Mouse (Mus musculus): Measurements from ENCODE around the gene Nmb. TPM values are rescaled to one million over a fixed set of nuclear protein-coding genes. Genes with fewer than 3 reads are reported as not detected.
"Not testable (repeated sequence)": the region's sequence is repeated elsewhere in the genome, so short reads cannot be mapped to it uniquely, and the experiment has no call there.

Gene Nmb
- polyA plus RNA-seq (2015; fragmentation: Nextera tagmentation; extraction: Ambion mirVana): 8.4 and 9.0 TPM in 2 replicates

- Histone ChIP-seq H3K4me3 (replicated peaks) (peak within 1 kb of the TSS; percentile 48), H3K4me2 (replicated peaks) (peak within 1 kb of the TSS; percentile 89), H3K9ac (peak within 1 kb of the TSS; percentile 33), H3K36me3 (peaks cover 13% of the 10 kb centered on the region; the same call in 1 of the 2 replicates), H3K9me3 (replicated peaks) (no peaks in the 10 kb centered on the region), H3K27me3 (no peaks in the 10 kb centered on the region), H3K4me1 (peaks cover 29% of the 10 kb centered on the region), H3K27ac (replicated peaks) (no peak within 1 kb of the TSS)
- ATAC-seq (ENCODE audit: insufficient number of reproducible peaks, low FRiP score, low TSS enrichment, low read depth): peak; percentile 31; the same call in 1 of the 2 replicates
- WGBS: 3% methylated on average over 19 of the region's 19 CpGs
Measured at GRCm38 (mm10) chr7:80904921-80905515, at the start of gene Nmb. Gene Nmb, minus strand, starts transcription at chr7:80905076.

GRCm38 (mm10) chr7:80954251-80954650, 49.4 kb upstream of the Nmb start:
- Histone ChIP-seq H3K27ac (replicated peaks) (no peak overlapping the region), H3K4me1 (no peaks in the 10 kb centered on the region), H3K9me3 (replicated peaks) (no peaks in the 10 kb centered on the region), H3K9ac (no peak overlapping the region), H3K27me3 (no peaks in the 10 kb centered on the region), H3K4me3 (replicated peaks) (no peak overlapping the region), H3K36me3 (no peaks in the 10 kb centered on the region), H3K4me2 (replicated peaks) (no peak overlapping the region)
- 84% methylated on average over 2 of the region's 2 CpGs for WGBS
- ATAC-seq (ENCODE audit: insufficient number of reproducible peaks, low FRiP score, low TSS enrichment, low read depth): no peak

DNA sequence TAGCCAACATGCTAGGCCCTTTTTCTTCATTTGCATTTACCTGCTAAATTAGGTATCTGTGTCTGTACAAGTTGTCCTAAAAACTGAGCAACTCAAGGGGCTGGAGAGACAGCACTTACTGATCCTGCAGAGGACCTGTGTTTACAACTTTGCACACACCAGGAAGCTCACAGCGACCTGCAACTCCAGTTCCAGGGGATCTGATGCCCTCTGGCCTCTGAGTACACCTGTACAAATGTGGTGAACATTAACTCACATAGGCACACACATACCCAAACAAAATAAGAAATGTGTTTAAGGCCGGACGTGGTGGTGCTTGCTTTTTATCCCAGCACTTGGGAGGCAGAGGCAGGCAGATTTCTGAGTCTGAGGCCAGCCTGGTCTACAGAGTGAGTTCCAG, 47.3 kb upstream of the Nmb start:
- Histone ChIP-seq H3K4me1 (no peaks in the 10 kb centered on the region), H3K27me3 (no peaks in the 10 kb centered on the region), H3K27ac (replicated peaks) (no peak overlapping the region), H3K9me3 (replicated peaks) (no peaks in the 10 kb centered on the region), H3K4me2 (replicated peaks) (no peak overlapping the region), H3K4me3 (replicated peaks) (no peak overlapping the region), H3K36me3 (no peaks in the 10 kb centered on the region), H3K9ac (no peak overlapping the region)
- no peak for ATAC-seq (ENCODE audit: insufficient number of reproducible peaks, low FRiP score, low TSS enrichment, low read depth)
- WGBS: 68% methylated on average over 3 of the region's 3 CpGs

- ATAC-seq (ENCODE audit: insufficient number of reproducible peaks, low FRiP score, low TSS enrichment, low read depth): no peak
- Histone ChIP-seq H3K4me1 (peaks cover 3% of the 10 kb centered on the region), H3K9me3 (replicated peaks) (no peaks in the 10 kb centered on the region), H3K9ac (no peak overlapping the region), H3K36me3 (no peaks in the 10 kb centered on the region), H3K4me2 (replicated peaks) (no peak overlapping the region), H3K27ac (replicated peaks) (no peak overlapping the region), H3K27me3 (no peaks in the 10 kb centered on the region), H3K4me3 (replicated peaks) (no peak overlapping the region)
- 88% methylated on average over 4 of the region's 4 CpGs for WGBS
Measured at GRCm38 (mm10) chr7:80951461-80951860, 46.6 kb upstream of the Nmb start.

DNA sequence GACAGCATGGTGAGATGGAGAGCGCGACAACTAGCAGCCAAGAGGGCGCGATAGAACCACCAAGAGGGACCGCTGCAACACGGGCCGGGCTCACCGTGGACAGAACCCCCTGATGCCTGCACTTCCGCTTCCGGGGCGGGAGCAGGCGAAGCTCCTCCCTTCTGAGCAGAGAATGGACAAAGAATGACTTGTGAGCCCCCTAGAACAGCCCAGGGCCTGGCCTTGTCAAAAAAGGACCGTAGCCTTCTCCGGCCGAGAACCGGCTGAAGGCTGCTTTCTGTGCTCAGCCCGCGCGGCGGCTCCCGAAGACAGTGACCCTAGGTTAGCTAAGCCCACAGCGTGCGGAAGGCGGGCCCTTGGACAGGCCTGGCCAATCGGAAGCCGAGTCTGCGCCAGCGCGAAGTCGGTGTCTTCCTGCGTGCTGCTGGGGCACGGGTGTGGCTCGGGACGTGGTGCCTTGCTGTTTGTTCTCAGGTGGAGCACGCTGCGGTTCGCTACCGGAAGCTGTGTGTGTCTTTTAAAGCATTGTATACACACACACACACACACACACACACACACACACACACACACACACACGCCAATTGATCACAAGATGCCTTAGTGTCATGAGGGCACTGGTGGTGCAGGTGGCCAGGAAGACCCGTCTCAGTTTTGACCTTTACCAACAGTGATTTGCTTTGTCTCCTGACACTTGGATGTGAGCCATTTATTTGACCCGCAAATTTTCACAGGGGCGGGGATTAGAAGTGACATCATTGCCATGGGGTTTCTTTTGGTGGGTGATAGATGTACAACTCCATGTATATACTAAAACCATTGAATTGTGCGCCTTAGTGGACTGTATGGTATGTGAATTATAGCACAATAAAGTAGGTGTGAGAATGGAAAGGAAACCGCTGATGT, 42.8 kb upstream of the Nmb start, which contains the start of gene Sec11a:
TSS of gene Sec11a (minus strand) at position 336 of the 906 bp plus-strand sequence.
- no peaks in the 10 kb centered on the region for H3K27me3 ChIP-seq
- H3K4me2 ChIP-seq (replicated peaks): peak within 1 kb of the TSS; percentile 64
- H3K36me3 ChIP-seq: peaks cover 7% of the 10 kb centered on the region; the same call in 1 of the 2 replicates
- no peaks in the 10 kb centered on the region for H3K9me3 ChIP-seq (replicated peaks)
- H3K27ac ChIP-seq (replicated peaks): peak within 1 kb of the TSS; percentile 97
- H3K4me3 ChIP-seq (replicated peaks): peak within 1 kb of the TSS; percentile 95
- H3K4me1 ChIP-seq: peaks cover 12% of the 10 kb centered on the region
- H3K9ac ChIP-seq: peak within 1 kb of the TSS; percentile 84
- WGBS: 2% methylated on average over 43 of the region's 44 CpGs
- peak; percentile 98 for ATAC-seq (ENCODE audit: insufficient number of reproducible peaks, low FRiP score, low TSS enrichment, low read depth)

- H3K4me2 ChIP-seq (replicated peaks): no peak overlapping the region
- H3K9ac ChIP-seq: no peak overlapping the region
- H3K4me1 ChIP-seq: no peaks in the 10 kb centered on the region
- no peak for ATAC-seq (ENCODE audit: insufficient number of reproducible peaks, low FRiP score, low TSS enrichment, low read depth)
- 95% methylated on average over 4 of the region's 4 CpGs for WGBS
- H3K4me3 ChIP-seq (replicated peaks): no peak overlapping the region
- no peaks in the 10 kb centered on the region for H3K9me3 ChIP-seq (replicated peaks)
- H3K36me3 ChIP-seq: peaks cover 10% of the 10 kb centered on the region
- H3K27ac ChIP-seq (replicated peaks): no peak overlapping the region
- H3K27me3 ChIP-seq: no peaks in the 10 kb centered on the region
Measured at GRCm38 (mm10) chr7:80939808-80940207, 34.9 kb upstream of the Nmb start.

- not testable (repeated sequence) for H3K4me2 ChIP-seq (replicated peaks); H3K27me3 ChIP-seq; H3K4me1 ChIP-seq; H3K4me3 ChIP-seq (replicated peaks); ATAC-seq (ENCODE audit: insufficient number of reproducible peaks, low FRiP score, low TSS enrichment, low read depth); H3K27ac ChIP-seq (replicated peaks); H3K9ac ChIP-seq; H3K9me3 ChIP-seq (replicated peaks)
- peaks cover 27% of the 10 kb centered on the region for H3K36me3 ChIP-seq
Measured at GRCm38 (mm10) chr7:80937304-80937666, 32.4 kb upstream of the Nmb start.

- H3K27ac ChIP-seq (replicated peaks); H3K4me2 ChIP-seq (replicated peaks); ATAC-seq (ENCODE audit: insufficient number of reproducible peaks, low FRiP score, low TSS enrichment, low read depth); H3K4me3 ChIP-seq (replicated peaks); H3K27me3 ChIP-seq; H3K4me1 ChIP-seq; H3K9me3 ChIP-seq (replicated peaks); H3K9ac ChIP-seq: not testable (repeated sequence)
- peaks cover 31% of the 10 kb centered on the region for H3K36me3 ChIP-seq
- 65% methylated on average over 7 of the region's 7 CpGs for WGBS
Measured at GRCm38 (mm10) chr7:80936617-80937303, 31.9 kb upstream of the Nmb start.

DNA sequence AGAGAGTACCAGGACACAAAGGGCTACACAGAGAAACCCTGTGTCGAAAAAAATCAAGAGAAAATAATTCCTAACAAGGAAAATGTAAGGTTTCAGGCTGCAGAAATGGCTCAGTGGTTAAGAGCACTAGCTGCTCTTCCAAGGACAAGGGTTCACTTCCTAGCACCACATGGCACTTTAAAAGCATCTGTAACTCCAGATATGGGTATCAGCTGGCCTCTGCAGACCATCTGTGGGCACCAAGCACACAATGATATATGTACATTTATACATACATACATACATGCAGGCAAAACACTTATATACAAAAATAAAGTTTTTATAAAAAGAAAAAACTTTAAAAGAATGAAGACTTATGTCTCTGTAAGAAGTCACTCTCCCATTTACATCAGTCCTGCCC, 31.0 kb upstream of the Nmb start:
- Histone ChIP-seq H3K9me3 (replicated peaks) (no peaks in the 10 kb centered on the region), H3K4me1 (no peaks in the 10 kb centered on the region), H3K27ac (replicated peaks) (no peak overlapping the region), H3K4me2 (replicated peaks) (no peak overlapping the region), H3K9ac (no peak overlapping the region), H3K4me3 (replicated peaks) (no peak overlapping the region), H3K36me3 (peaks cover 40% of the 10 kb centered on the region), H3K27me3 (no peaks in the 10 kb centered on the region)
- WGBS: 92% methylated on average over 1 of the region's 1 CpGs
- no peak for ATAC-seq (ENCODE audit: insufficient number of reproducible peaks, low FRiP score, low TSS enrichment, low read depth)

DNA sequence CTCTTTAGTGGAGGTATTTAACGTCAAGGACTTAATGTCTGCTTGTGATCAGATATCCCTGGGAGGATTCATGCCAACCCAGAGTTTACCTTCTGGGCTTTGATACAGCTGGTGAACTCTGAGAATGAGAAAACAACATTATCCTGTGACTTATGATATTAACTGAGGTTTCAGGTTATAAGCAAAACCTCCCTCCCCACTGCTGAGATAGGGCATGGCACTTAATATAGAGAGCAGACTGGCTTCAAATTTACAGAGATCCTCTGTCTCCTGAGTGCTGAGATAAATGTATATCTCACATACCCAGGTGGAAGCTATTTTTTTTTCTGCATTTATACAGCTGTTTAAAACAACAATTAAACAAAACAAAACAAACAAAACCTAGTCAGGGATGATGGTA, 27.9 kb upstream of the Nmb start:
- Histone ChIP-seq H3K4me3 (replicated peaks) (no peak overlapping the region), H3K4me2 (replicated peaks) (no peak overlapping the region)
- WGBS: 69% methylated on average over 1 of the region's 1 CpGs

GRCm38 (mm10) chr7:80931618-80932207, 26.8 kb upstream of the Nmb start:
- no peak for ATAC-seq (ENCODE audit: insufficient number of reproducible peaks, low FRiP score, low TSS enrichment, low read depth)
- H3K36me3 ChIP-seq: peaks cover 46% of the 10 kb centered on the region
- no peak overlapping the region for H3K27ac ChIP-seq (replicated peaks)
- H3K4me2 ChIP-seq (replicated peaks): no peak overlapping the region
- 89% methylated on average over 8 of the region's 8 CpGs for WGBS
- H3K4me3 ChIP-seq (replicated peaks): no peak overlapping the region
- no peak overlapping the region for H3K9ac ChIP-seq
- no peaks in the 10 kb centered on the region for H3K27me3 ChIP-seq
- no peaks in the 10 kb centered on the region for H3K9me3 ChIP-seq (replicated peaks)
- no peaks in the 10 kb centered on the region for H3K4me1 ChIP-seq

More for the DNA sequence above, 27.9 kb upstream of the Nmb start:
- H3K9ac ChIP-seq: no peak overlapping the region
- no peak for ATAC-seq (ENCODE audit: insufficient number of reproducible peaks, low FRiP score, low TSS enrichment, low read depth)
- no peak overlapping the region for H3K27ac ChIP-seq (replicated peaks)
- no peaks in the 10 kb centered on the region for H3K4me1 ChIP-seq
- H3K36me3 ChIP-seq: peaks cover 38% of the 10 kb centered on the region
- no peaks in the 10 kb centered on the region for H3K27me3 ChIP-seq
- no peaks in the 10 kb centered on the region for H3K9me3 ChIP-seq (replicated peaks)

Measured in embryonic facial prominence, embryonic 15.5 days (tissue).